In the genomic region with DNA sequence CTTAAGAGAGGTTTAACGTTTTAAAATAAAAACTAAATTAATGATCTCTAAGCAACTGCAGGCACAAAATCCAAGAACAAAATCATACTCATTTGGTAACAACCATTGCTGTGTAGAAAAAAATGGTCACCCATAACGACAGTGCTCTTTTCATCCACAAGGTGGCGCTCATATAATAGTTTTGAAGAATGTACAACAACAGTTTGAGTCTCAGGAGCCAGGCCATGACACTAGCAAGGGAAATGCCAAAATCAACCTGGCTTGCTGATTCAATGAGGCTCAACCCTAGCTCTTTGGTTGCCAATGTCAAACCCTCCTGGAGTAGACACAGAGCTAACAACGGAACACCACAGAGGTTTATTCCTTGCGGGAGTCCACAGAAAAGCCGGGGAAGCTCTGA, we compare ENCODE assay signal across 8 mouse cellular contexts. TPM values are rescaled to one million over a fixed set of nuclear protein-coding genes. Genes with fewer than 3 reads are reported as not detected.
DNase-seq lines count a peak whose midpoint lies in the region; ATAC-seq and TF ChIP-seq lines count a peak whose summit lies in the region.

No protein-coding gene starts in this region.

- 41% methylated on average over 6 of the region's 6 CpGs for WGBS in small intestine, adult 2 months

- no peak overlapping the region for H3K27ac ChIP-seq in small intestine, adult 2 months (ENCODE audit: insufficient read depth, low read depth, low read length)

- H3K4me1 ChIP-seq in small intestine, adult 2 months (ENCODE audit: control insufficient read depth, insufficient read depth, insufficient read length, low read length), result no peaks in the 10 kb centered on the region

- no peaks in the 10 kb centered on the region for H3K27me3 ChIP-seq in small intestine, adult 2 months (ENCODE audit: control insufficient read depth, insufficient read depth, low read length)

- H3K4me3 ChIP-seq in small intestine, adult 2 months (ENCODE audit: low read depth, low read length), result no peak overlapping the region

- ATAC-seq in CD4-positive, CD25-positive, alpha-beta regulatory T cell, adult 4 months, result no peak
- peak; percentile 84 for ATAC-seq in common myeloid progenitor, adult 5-6 weeks (replicated peaks; ENCODE audit: low read depth, poor library complexity, severe bottlenecking)

- DNase-seq in CD4-positive, CD25-positive, alpha-beta regulatory T cell, adult 2 months (ENCODE audit: low read depth, low spot score), result peak; percentile 57
- DNase-seq in adipocyte (ENCODE audit: low spot score), result peak; percentile 88
- DNase-seq in heart, adult 9 months (ENCODE audit: low spot score in 2 of 2), result peak; percentile 56 to 83
- DNase-seq in layer of hippocampus, adult 8-10 months (ENCODE audit: low spot score in 2 of 2), result peak; percentile 30 to 79
- peak; percentile 93 for DNase-seq in lung, postnatal 36 days

- TF ChIP-seq CTCF in small intestine, adult 2 months (IDR thresholded peaks at IDR 0.05; ENCODE audit: extremely low read depth, insufficient read length, insufficient replicate concordance, low read depth, low read length), result peak; percentile 21; the same call in 1 of the 2 replicates

- H3K36me3 ChIP-seq in small intestine, adult 2 months (ENCODE audit: control insufficient read depth, insufficient read depth, low read length), result no peaks in the 10 kb centered on the region

- no peak for TF ChIP-seq POLR2A in small intestine, adult 2 months (IDR thresholded peaks at IDR 0.05; ENCODE audit: low read depth, low read length)

RNA-seq across cellular contexts. Expression of gene Myzap, which starts 54.0 kb away (rescaled TPM):
- polyA plus RNA-seq in CD4-positive, CD25-positive, alpha-beta regulatory T cell, adult 4 months (2017; shearing (Covaris generic)), result under 1 TPM; 0.35 to 0.71 TPM
- total RNA-seq in common myeloid progenitor, adult 5-6 weeks (2017), result 0.27 TPM in 1 of 2 replicates, not detected in the other
- total RNA-seq in layer of hippocampus, adult 8-10 months (2022), result 1 to 10 TPM; 1.3 to 2.1 (median 1.5) TPM
- 3.5 and 14.2 TPM in 2 replicates for polyA plus RNA-seq in small intestine, adult 2 months (2012; rRNA removed)
